Mouse (Mus musculus): ENCODE measurements at regions not wholly inside any gene's neighbourhood (a gene's known extent, or its start where the extent isn't known, plus 50 kb on each side); places are given as distances from the start of the nearest gene placed in this dataset.

GRCm38 (mm10) chr2:102956858-102957242 is 55.4 kb upstream of the Cd44 start:
- no peak overlapping the region for H3K9ac ChIP-seq (ENCODE audit: insufficient read depth, low read depth)
- DNase-seq (ENCODE audit: extremely low read depth): no peak
- H3K9me3 ChIP-seq (replicated peaks; ENCODE audit: low read length): no peaks in the 10 kb centered on the region
- in situ Hi-C loops (cut with MboI; ENCODE audit: low pct_ligation_motif_present, low pct_unique_long_range_greater_than_20kb, low sequenced_read_pairs) (no loop called here), dilution Hi-C loops (cut with MboI; ENCODE audit: extremely low pct_ligation_motif_present, extremely low pct_unique_long_range_greater_than_20kb, low sequenced_read_pairs) (no loop called here)
- no peaks in the 10 kb centered on the region for H3K27me3 ChIP-seq (replicated peaks)
- H3K4me2 ChIP-seq (ENCODE audit: insufficient read depth, low read depth, poor library complexity, severe bottlenecking): no peak overlapping the region
- H3K27ac ChIP-seq (ENCODE audit: insufficient read depth, low read depth): no peak overlapping the region
- peaks cover 4 to 14% of the 10 kb centered on the region in 2 experiments for H3K4me1 ChIP-seq (ENCODE audit: control insufficient read depth in 1 of 2, insufficient read depth in 2 of 2)
- no peak overlapping the region for H3K4me3 ChIP-seq (replicated peaks in 1 of 3; ENCODE audit: low read depth in 2 of 3, low read length in 2 of 3, poor library complexity in 1 of 3)
- no peak for TF ChIP-seq RAD21 (IDR thresholded peaks at IDR 0.05; ENCODE audit: low read depth, low read length)
- TF ChIP-seq MXI1 (IDR thresholded peaks at IDR 0.05; ENCODE audit: low read depth, low read length): no peak
- TF ChIP-seq POLR2AphosphoS2 (IDR thresholded peaks at IDR 0.05; ENCODE audit: low read depth, low read length): no peak
- TF ChIP-seq MAFK (IDR thresholded peaks at IDR 0.05; ENCODE audit: insufficient replicate concordance, low read length): no peak
- TF ChIP-seq JUN (IDR thresholded peaks at IDR 0.05; ENCODE audit: insufficient read depth, low read depth, low read length): no peak
- TF ChIP-seq USF2 (conservative IDR thresholded peaks at IDR 0.05; ENCODE audit: low read depth, low read length): no peak
- peaks cover 0 to 13% of the 10 kb centered on the region in 2 experiments for H3K36me3 ChIP-seq (replicated peaks in 1 of 2; ENCODE audit: control insufficient read depth in 1 of 2, insufficient read depth in 1 of 2, low read length in 1 of 2)
- H3K79me2 ChIP-seq (replicated peaks; ENCODE audit: control insufficient read depth, extremely low read depth, insufficient read depth, poor library complexity, severe bottlenecking): no peaks in the 10 kb centered on the region

GRCm38 (mm10) chr2:102956108-102956857 is 54.8 kb upstream of the Cd44 start:
- Histone ChIP-seq H3K36me3 (replicated peaks in 1 of 2; ENCODE audit: control insufficient read depth in 1 of 2, insufficient read depth in 1 of 2, low read length in 1 of 2) (peaks cover 1 to 16% of the 10 kb centered on the region in 2 experiments), H3K27me3 (replicated peaks) (no peaks in the 10 kb centered on the region), H3K79me2 (replicated peaks; ENCODE audit: control insufficient read depth, extremely low read depth, insufficient read depth, poor library complexity, severe bottlenecking) (no peaks in the 10 kb centered on the region), H3K9ac (ENCODE audit: insufficient read depth, low read depth) (no peak overlapping the region), H3K4me3 (replicated peaks in 1 of 3; ENCODE audit: low read depth in 2 of 3, low read length in 2 of 3, poor library complexity in 1 of 3) (no peak overlapping the region), H3K4me1 (ENCODE audit: control insufficient read depth in 1 of 2, insufficient read depth in 2 of 2) (peaks cover 4 to 14% of the 10 kb centered on the region in 2 experiments), H3K9me3 (replicated peaks; ENCODE audit: low read length) (peaks cover 2% of the 10 kb centered on the region), H3K4me2 (ENCODE audit: insufficient read depth, low read depth, poor library complexity, severe bottlenecking) (no peak overlapping the region), H3K27ac (ENCODE audit: insufficient read depth, low read depth) (no peak overlapping the region)
- DNase-seq (ENCODE audit: extremely low read depth): no peak
- dilution Hi-C loops (cut with MboI; ENCODE audit: extremely low pct_ligation_motif_present, extremely low pct_unique_long_range_greater_than_20kb, low sequenced_read_pairs): no loop called here
- in situ Hi-C loops (cut with MboI; ENCODE audit: low pct_ligation_motif_present, low pct_unique_long_range_greater_than_20kb, low sequenced_read_pairs): no loop called here
- TF ChIP-seq NRF1 (IDR thresholded peaks at IDR 0.05; ENCODE audit: low read depth, low read length): no peak
- TF ChIP-seq GABPA (IDR thresholded peaks at IDR 0.05; ENCODE audit: insufficient replicate concordance, low read depth, low read length): no peak
- TF ChIP-seq ZKSCAN1 (IDR thresholded peaks at IDR 0.05; ENCODE audit: borderline replicate concordance, low read depth, low read length): no peak
- TF ChIP-seq ZNF384 (IDR thresholded peaks at IDR 0.05; ENCODE audit: low read depth, low read length): no peak
- no peak for TF ChIP-seq EP300 (IDR thresholded peaks at IDR 0.05; ENCODE audit: low read length)
- TF ChIP-seq MEF2A (IDR thresholded peaks at IDR 0.05; ENCODE audit: borderline replicate concordance, low read depth, low read length): no peak
- TF ChIP-seq CHD1 (IDR thresholded peaks at IDR 0.05; ENCODE audit: low read depth, low read length): no peak
- TF ChIP-seq SMC3 (IDR thresholded peaks at IDR 0.05; ENCODE audit: low read depth, low read length): no peak
- TF ChIP-seq HCFC1 (IDR thresholded peaks at IDR 0.05; ENCODE audit: low read depth, low read length): no peak
